Mouse (Mus musculus) liver, embryonic 12.5 days (tissue): Measurements from ENCODE around the gene Glrb. TPM values are rescaled to one million over a fixed set of nuclear protein-coding genes. Genes with fewer than 3 reads are reported as not detected.

Source experiments
- ATAC-seq: fragments of 200-750 bp; cut with Nextera tagmentation; 2 replicates; pipeline ENCODE4 v1.8.0; 2017; ENCODE audit warnings: moderate number of reproducible peaks, mild to moderate bottlenecking, moderate library complexity
- H3K27ac ChIP-seq: fragments of 300-500 bp; sonication (generic); 2 replicates; pipeline ENCODE4 v1.5.1; 2016; ENCODE audit warnings: mild to moderate bottlenecking
- H3K27me3 ChIP-seq: fragments of 300-500 bp; sonication (generic); replicated peaks from 2 replicates; pipeline ENCODE4 v1.6.1; 2016; ENCODE audit warnings: mild to moderate bottlenecking, moderate library complexity
- H3K36me3 ChIP-seq: fragments of 300-500 bp; sonication (generic); 2 replicates; pipeline ENCODE4 v1.6.1; 2016; ENCODE audit warnings: mild to moderate bottlenecking, moderate library complexity
- H3K4me1 ChIP-seq: fragments of 300-500 bp; sonication (generic); 2 replicates; pipeline ENCODE4 v1.6.1; 2016
- H3K4me2 ChIP-seq: fragments of 300-500 bp; sonication (generic); 2 replicates; pipeline ENCODE4 v1.6.1; 2016; ENCODE audit warnings: mild to moderate bottlenecking, moderate library complexity
- H3K4me3 ChIP-seq: fragments of 300-500 bp; sonication (generic); 2 replicates; pipeline ENCODE4 v1.5.1; 2016; ENCODE audit warnings: mild to moderate bottlenecking, moderate library complexity
- H3K9ac ChIP-seq: fragments of 300-500 bp; sonication (generic); 2 replicates; pipeline ENCODE4 v1.6.1; 2016; ENCODE audit warnings: mild to moderate bottlenecking, moderate library complexity
- H3K9me3 ChIP-seq: fragments of 300-500 bp; sonication (generic); replicated peaks from 2 replicates; pipeline ENCODE4 v1.6.1; 2016; ENCODE audit warnings: mild to moderate bottlenecking, moderate library complexity
- WGBS: fragments of 180-500 bp; shearing (Covaris S2); methylation state at CpG from one replicate; pipeline ENCODE4 v1.1.7; 2016; ENCODE audit not compliant: insufficient replicate concordance; 5-methylcytosine and 5-hydroxymethylcytosine counted together
- polyA plus RNA-seq: library from polyadenylated mRNA; unstranded; fragments of >200 nt; fragmentation: Nextera tagmentation; extraction: Ambion mirVana; gene quantifications from 2 replicates; pipeline ENCODE4 v1.2.1, GENCODE M21; 2016

Gene Glrb
- polyA plus RNA-seq, 1 experiment from 2014 or later: 0.75 TPM

DNA sequence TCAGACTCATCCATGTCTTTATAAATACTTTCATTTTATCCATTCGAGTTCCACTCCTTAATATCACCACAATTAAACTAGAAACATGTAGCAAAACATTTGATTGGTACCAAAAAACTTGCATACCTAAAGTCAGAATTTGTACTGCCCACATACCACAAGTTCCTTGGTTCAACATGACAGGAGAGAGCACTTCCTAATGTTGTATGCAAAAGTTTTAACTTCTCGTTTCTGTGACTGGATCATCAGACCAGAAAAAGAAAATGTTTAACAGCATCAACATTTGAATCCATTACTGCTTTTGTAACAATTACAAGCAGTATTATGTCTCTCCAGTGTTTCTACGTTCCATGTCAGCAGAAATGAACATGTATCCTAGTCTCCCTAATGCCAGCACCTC is 101.2 kb downstream of the Glrb start:
- no peaks in the 10 kb centered on the region for H3K27me3 ChIP-seq
- no peaks in the 10 kb centered on the region for H3K9me3 ChIP-seq
- no peaks in the 10 kb centered on the region for H3K36me3 ChIP-seq
- no peak overlapping the region for H3K9ac ChIP-seq
- no peak overlapping the region for H3K27ac ChIP-seq
- no peak overlapping the region for H3K4me2 ChIP-seq
- WGBS: 49% methylated on average over 3 of the region's 3 CpGs
- H3K4me1 ChIP-seq: no peaks in the 10 kb centered on the region
- ATAC-seq: no peak
- H3K4me3 ChIP-seq: no peak overlapping the region

GRCm38 (mm10) chr3:80805327-80805726 is 108.1 kb downstream of the Glrb start:
- peaks cover 4% of the 10 kb centered on the region; the same call in 1 of the 2 replicates for H3K4me1 ChIP-seq
- no peak overlapping the region for H3K4me3 ChIP-seq
- H3K4me2 ChIP-seq: no peak overlapping the region
- H3K27me3 ChIP-seq: peaks cover 27% of the 10 kb centered on the region
- no peaks in the 10 kb centered on the region for H3K36me3 ChIP-seq
- no peaks in the 10 kb centered on the region for H3K9me3 ChIP-seq
- no peak for ATAC-seq
- WGBS: 11% methylated on average over 1 of the region's 1 CpGs
- H3K27ac ChIP-seq: no peak overlapping the region
- no peak overlapping the region for H3K9ac ChIP-seq

DNA sequence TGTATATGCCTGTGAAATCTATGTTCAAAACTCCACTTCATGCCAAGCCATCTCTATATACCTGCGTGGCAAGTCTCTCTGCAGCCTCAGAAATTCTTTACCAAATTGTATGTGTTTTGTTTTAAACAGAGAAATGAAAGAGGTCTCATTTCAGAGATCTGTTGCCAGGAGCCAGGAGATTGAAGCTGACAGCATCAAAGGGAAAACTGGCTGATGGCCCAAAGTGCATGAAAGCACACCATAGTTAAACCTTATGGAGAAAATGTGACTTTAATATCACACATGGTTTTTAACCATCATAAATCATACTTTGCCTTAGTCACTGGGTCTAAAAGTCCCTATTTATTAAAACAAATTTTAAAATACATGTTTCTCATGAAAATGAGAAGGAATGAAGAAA is 109.6 kb downstream of the Glrb start:
- Histone ChIP-seq H3K9me3 (no peaks in the 10 kb centered on the region), H3K27ac (no peak overlapping the region), H3K36me3 (no peaks in the 10 kb centered on the region), H3K4me3 (no peak overlapping the region), H3K4me1 (peaks cover 4% of the 10 kb centered on the region; the same call in 1 of the 2 replicates), H3K9ac (no peak overlapping the region), H3K4me2 (no peak overlapping the region), H3K27me3 (peaks cover 31% of the 10 kb centered on the region)
- 41% methylated on average over 1 of the region's 1 CpGs for WGBS
- ATAC-seq: no peak

DNA sequence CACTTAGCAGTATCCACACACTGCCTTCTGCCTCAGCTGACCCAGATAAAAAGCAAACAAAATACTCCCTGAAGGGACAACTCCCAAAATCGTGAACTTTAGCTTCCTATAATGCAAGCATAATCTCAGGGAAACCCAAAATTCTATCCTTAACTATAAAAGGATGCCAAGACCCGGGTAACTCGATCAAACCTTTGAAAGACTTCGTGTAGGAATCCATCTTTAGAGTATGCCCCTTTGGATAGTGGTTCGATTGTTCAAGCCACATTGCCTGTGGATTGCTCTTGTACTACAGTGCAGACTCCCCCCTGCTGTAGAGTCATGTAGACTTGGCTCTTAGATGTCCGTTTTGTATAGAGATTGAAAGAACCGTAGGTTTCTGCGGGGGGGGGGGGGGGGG is 110.2 kb downstream of the Glrb start:
- ATAC-seq: no peak
- 56% methylated on average over 7 of the region's 8 CpGs for WGBS
- peaks cover 4% of the 10 kb centered on the region; the same call in 1 of the 2 replicates for H3K4me1 ChIP-seq

GRCm38 (mm10) chr3:80802596-80803081 is 110.8 kb downstream of the Glrb start, which contains the start of gene Gria2:
Gene Gria2, minus strand, starts transcription at chr3:80802835.
- ATAC-seq: peak; percentile 59; the same call in 1 of the 2 replicates
- H3K4me3 ChIP-seq: peak within 1 kb of the TSS; percentile 27
- peak within 1 kb of the TSS; percentile 62 for H3K4me2 ChIP-seq
- no peak within 1 kb of the TSS for H3K9ac ChIP-seq
- WGBS: 2% methylated on average over 35 of the region's 35 CpGs
- H3K4me1 ChIP-seq: peaks cover 4% of the 10 kb centered on the region; the same call in 1 of the 2 replicates
- H3K27ac ChIP-seq: no peak within 1 kb of the TSS
- H3K9me3 ChIP-seq: no peaks in the 10 kb centered on the region
- peaks cover 31% of the 10 kb centered on the region for H3K27me3 ChIP-seq
- H3K36me3 ChIP-seq: no peaks in the 10 kb centered on the region

More for the DNA sequence above, 110.2 kb downstream of the Glrb start:
- Histone ChIP-seq H3K27me3 (peaks cover 31% of the 10 kb centered on the region), H3K9ac (no peak overlapping the region), H3K27ac (no peak overlapping the region), H3K4me3 (no peak overlapping the region), H3K9me3 (no peaks in the 10 kb centered on the region), H3K4me2 (no peak overlapping the region), H3K36me3 (no peaks in the 10 kb centered on the region)

GRCm38 (mm10) chr3:80801827-80802310 is 111.6 kb downstream of the Glrb start:
- no peak for ATAC-seq
- Histone ChIP-seq H3K4me1 (peaks cover 4% of the 10 kb centered on the region; the same call in 1 of the 2 replicates), H3K9me3 (no peaks in the 10 kb centered on the region), H3K27ac (no peak overlapping the region), H3K4me2 (no peak overlapping the region), H3K9ac (no peak overlapping the region), H3K27me3 (peaks cover 31% of the 10 kb centered on the region), H3K36me3 (no peaks in the 10 kb centered on the region), H3K4me3 (no peak overlapping the region)
- WGBS: 12% methylated on average over 6 of the region's 6 CpGs

DNA sequence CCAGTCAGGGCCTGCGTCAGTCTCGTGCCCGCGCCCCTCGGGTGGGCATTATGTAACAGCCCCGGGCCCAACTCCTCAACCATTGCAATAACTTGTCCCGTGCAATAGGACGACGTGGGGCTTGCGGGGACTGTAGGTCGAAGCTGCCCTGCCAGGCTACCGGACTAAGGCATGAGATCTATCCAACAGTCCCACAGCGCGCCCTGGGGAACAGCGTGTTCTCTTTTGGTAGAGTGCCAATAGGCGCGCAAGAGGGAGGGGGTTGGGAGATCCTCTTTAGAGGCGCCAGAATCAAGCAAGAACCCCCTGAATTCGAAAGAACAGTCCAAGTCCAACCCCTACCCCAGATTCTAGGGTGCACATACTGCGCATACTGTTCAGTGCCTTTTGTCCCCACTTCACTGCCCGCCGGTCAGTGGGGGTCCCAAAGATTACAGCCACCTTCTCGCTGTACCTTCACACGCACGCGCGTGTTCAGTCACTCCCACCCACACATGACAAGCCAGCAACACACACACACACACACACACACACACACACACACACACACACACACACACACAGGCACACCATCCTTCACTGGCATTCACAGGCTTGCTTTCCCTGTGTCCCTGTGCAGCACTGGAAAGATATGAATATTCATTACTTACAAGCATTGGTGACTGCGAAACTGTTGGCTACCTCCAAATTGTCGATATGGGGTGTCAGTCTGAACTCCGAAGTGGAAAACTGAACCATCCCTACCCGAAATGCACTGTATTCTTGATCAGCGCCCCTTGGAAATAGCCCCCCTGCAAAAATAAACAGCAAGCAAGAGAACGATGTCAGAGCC is 112.2 kb downstream of the Glrb start:
- peak overlapping the region; percentile 5; the same call in 1 of the 2 replicates for H3K4me3 ChIP-seq
- no peak for ATAC-seq
- WGBS: 7% methylated on average over 33 of the region's 33 CpGs

DNA sequence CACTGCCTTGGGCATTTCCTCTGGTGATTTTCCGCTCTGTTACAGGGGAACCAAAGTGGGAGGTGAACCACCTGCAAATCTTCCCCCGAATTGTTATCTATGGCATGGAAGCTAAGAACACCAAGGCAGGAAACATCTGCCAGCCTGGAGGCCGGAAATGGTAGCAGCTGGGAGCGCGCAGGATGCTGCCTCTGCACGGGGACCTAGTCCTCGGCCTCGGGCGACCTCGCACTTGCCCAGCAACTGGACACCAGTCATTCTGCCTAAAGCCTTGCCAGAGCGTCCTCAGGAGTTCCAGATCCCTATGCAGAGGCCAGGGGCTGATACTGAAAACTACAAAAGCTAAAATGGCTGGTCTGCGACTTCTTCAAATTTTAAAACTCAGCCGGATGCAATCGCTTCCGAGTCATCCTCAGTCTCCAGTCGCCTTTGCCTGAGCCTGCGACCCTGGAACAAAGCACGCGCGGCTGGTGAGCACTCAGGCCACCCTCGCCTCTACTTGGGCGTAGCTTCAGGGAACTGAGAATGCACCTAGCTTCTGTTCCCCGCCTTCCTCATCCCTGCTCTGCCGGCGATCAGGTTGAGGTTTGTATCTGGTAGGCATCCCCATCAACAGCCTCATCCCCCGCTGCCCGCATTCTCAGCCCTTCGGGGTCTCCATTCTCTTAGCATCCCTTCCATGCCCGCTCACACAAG is 113.0 kb downstream of the Glrb start:
- Histone ChIP-seq H3K9me3 (no peaks in the 10 kb centered on the region), H3K9ac (no peak overlapping the region), H3K27me3 (peaks cover 31% of the 10 kb centered on the region), H3K4me3 (peak overlapping the region; percentile 13; the same call in 1 of the 2 replicates), H3K4me1 (peaks cover 4% of the 10 kb centered on the region; the same call in 1 of the 2 replicates), H3K36me3 (no peaks in the 10 kb centered on the region), H3K4me2 (peak overlapping the region; percentile 47), H3K27ac (no peak overlapping the region)
- no peak for ATAC-seq
- 2% methylated on average over 29 of the region's 29 CpGs for WGBS

More for the DNA sequence above, 112.2 kb downstream of the Glrb start:
- Histone ChIP-seq H3K36me3 (no peaks in the 10 kb centered on the region), H3K9me3 (no peaks in the 10 kb centered on the region), H3K9ac (no peak overlapping the region), H3K27ac (no peak overlapping the region), H3K27me3 (peaks cover 31% of the 10 kb centered on the region), H3K4me2 (peak overlapping the region; percentile 47), H3K4me1 (peaks cover 4% of the 10 kb centered on the region; the same call in 1 of the 2 replicates)

- no peaks in the 10 kb centered on the region for H3K9me3 ChIP-seq
- H3K27ac ChIP-seq: no peak overlapping the region
- no peak overlapping the region for H3K4me3 ChIP-seq
- H3K36me3 ChIP-seq: no peaks in the 10 kb centered on the region
- ATAC-seq: no peak
- H3K4me2 ChIP-seq: no peak overlapping the region
- WGBS: 60% methylated on average over 1 of the region's 1 CpGs
- H3K4me1 ChIP-seq: peaks cover 4% of the 10 kb centered on the region; the same call in 1 of the 2 replicates
- no peak overlapping the region for H3K9ac ChIP-seq
- H3K27me3 ChIP-seq: peaks cover 29% of the 10 kb centered on the region
Measured at GRCm38 (mm10) chr3:80797935-80798334, 115.5 kb downstream of the Glrb start.

GRCm38 (mm10) chr3:80796764-80797163 is 116.7 kb downstream of the Glrb start:
- Histone ChIP-seq H3K27me3 (peaks cover 18% of the 10 kb centered on the region), H3K4me1 (no peaks in the 10 kb centered on the region; the same call in 1 of the 2 replicates), H3K9ac (no peak overlapping the region), H3K27ac (no peak overlapping the region), H3K4me3 (no peak overlapping the region), H3K36me3 (no peaks in the 10 kb centered on the region), H3K9me3 (no peaks in the 10 kb centered on the region), H3K4me2 (no peak overlapping the region)
- ATAC-seq: no peak

DNA sequence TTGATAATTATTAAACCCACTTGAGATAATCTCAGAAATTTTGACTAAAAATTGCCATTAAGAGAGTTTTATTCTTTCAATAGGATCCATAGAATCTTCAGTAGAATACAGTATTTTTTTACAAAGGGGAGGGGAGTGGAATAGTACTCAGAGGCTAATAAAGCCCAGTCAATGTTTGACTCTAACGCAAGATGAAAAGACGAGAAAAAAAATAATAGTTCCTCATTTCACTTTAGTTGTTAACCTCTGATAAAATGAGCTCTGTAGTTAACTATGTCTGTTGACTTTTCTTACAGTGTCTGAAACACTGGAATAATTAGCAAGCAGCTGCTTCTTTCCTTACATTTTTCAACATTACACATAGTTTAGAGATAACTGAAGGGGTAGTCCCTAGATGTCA is 118.2 kb downstream of the Glrb start:
- H3K4me2 ChIP-seq: no peak overlapping the region
- no peak for ATAC-seq
- WGBS: 57% methylated on average over 2 of the region's 2 CpGs
- no peaks in the 10 kb centered on the region for H3K9me3 ChIP-seq
- H3K4me1 ChIP-seq: no peaks in the 10 kb centered on the region
- H3K36me3 ChIP-seq: no peaks in the 10 kb centered on the region
- H3K27ac ChIP-seq: no peak overlapping the region
- peaks cover 3% of the 10 kb centered on the region for H3K27me3 ChIP-seq
- H3K9ac ChIP-seq: no peak overlapping the region
- no peak overlapping the region for H3K4me3 ChIP-seq
